Mouse (Mus musculus) liver, embryonic 14.5 days (tissue): ENCODE results near the gene Nfatc2.

Experiments used
- CTCF ChIP-seq: IDR thresholded peaks from 2 replicates; pipeline ENCODE4 v1.5.1; 2016; ENCODE audit warnings: antibody characterized with exemption, low read depth, control low read depth
- EP300 ChIP-seq: IDR thresholded peaks from 2 replicates; pipeline ENCODE4 v1.6.1; 2016; ENCODE audit warnings: antibody characterized with exemption, low read depth

DNA sequence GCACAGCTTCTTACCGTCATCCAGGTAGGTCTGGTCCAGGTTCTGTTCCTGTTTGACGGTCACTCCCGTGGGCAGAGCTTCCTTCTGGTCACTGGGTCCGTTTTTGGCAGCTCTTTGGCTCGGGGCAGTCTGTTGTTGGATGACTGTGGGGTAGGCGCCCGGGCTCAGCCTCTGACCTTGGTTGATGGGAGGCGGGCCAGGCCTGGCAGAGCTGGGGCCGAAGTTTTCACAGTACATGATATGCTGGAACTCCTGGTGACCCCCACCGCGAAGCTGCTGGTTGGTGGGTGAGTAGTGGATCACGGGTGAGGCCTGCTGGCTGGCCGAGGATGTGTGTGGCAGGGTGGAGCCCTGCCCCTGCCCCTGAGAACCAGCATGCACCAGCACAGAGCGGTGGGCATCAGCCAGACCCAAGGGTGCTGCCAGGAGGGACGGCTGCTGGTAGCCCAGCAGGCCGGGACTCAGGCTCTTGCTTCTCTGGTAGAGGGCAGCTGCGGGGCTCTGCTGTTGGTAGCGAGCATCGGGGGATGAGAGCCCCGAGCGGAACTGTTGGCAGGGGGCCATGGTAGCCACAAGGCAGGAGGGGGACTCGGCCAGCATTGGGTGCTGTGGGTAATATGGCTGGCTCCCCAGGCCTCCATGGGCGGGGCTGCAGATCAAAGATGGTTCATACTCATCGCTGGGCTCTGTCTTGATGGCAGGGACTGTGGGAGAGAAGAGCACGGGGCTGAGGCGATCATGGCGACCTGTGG is 96.8 kb downstream of the Nfatc2 start:
- TF ChIP-seq EP300, result no peak
- no peak for TF ChIP-seq CTCF
